Mouse (Mus musculus): ENCODE results near the gene Agmo. TPM values are rescaled to one million over a fixed set of nuclear protein-coding genes. Genes with fewer than 3 reads are reported as not detected.

Gene Agmo
- polyA plus RNA-seq, 1 experiment: not detected

GRCm38 (mm10) chr12:37540994-37541393, 299.6 kb downstream of the Agmo start:
- no peak overlapping the region for H3K4me3 ChIP-seq (ENCODE audit: low read depth, low read length)
- H3K27ac ChIP-seq (ENCODE audit: insufficient read depth, low read length): no peak overlapping the region
- H3K36me3 ChIP-seq (ENCODE audit: control insufficient read depth, insufficient read depth, low read length, poor library complexity, severe bottlenecking): no peaks in the 10 kb centered on the region
- H3K9me3 ChIP-seq (replicated peaks; ENCODE audit: control insufficient read depth, insufficient read depth, low read length, poor library complexity, severe bottlenecking): no peaks in the 10 kb centered on the region
- no peak overlapping the region for H3K9ac ChIP-seq (ENCODE audit: low read depth, poor library complexity, severe bottlenecking)
- H3K4me1 ChIP-seq (ENCODE audit: control insufficient read depth, insufficient read depth, low read length): no peaks in the 10 kb centered on the region
- TF ChIP-seq CTCF (IDR thresholded peaks at IDR 0.05; ENCODE audit: low read depth, low read length): no peak
- no peak for TF ChIP-seq EP300 (IDR thresholded peaks at IDR 0.05; ENCODE audit: insufficient read depth, low read depth, low read length)
- no peak for TF ChIP-seq POLR2A (IDR thresholded peaks at IDR 0.05; ENCODE audit: insufficient read depth, low read length)
- H3K27me3 ChIP-seq (ENCODE audit: control insufficient read depth, insufficient read depth, low read length, poor library complexity, severe bottlenecking): no peaks in the 10 kb centered on the region

- Histone ChIP-seq H3K9me3 (replicated peaks; ENCODE audit: control insufficient read depth, insufficient read depth, low read length, poor library complexity, severe bottlenecking) (no peaks in the 10 kb centered on the region), H3K27me3 (ENCODE audit: control insufficient read depth, insufficient read depth, low read length, poor library complexity, severe bottlenecking) (no peaks in the 10 kb centered on the region), H3K4me1 (ENCODE audit: control insufficient read depth, insufficient read depth, low read length) (no peaks in the 10 kb centered on the region), H3K9ac (ENCODE audit: low read depth, poor library complexity, severe bottlenecking) (no peak overlapping the region), H3K4me3 (ENCODE audit: low read depth, low read length) (no peak overlapping the region), H3K36me3 (ENCODE audit: control insufficient read depth, insufficient read depth, low read length, poor library complexity, severe bottlenecking) (no peaks in the 10 kb centered on the region), H3K27ac (ENCODE audit: insufficient read depth, low read length) (no peak overlapping the region)
- TF ChIP-seq CTCF (IDR thresholded peaks at IDR 0.05; ENCODE audit: low read depth, low read length) (no peak), EP300 (IDR thresholded peaks at IDR 0.05; ENCODE audit: insufficient read depth, low read depth, low read length) (no peak), POLR2A (IDR thresholded peaks at IDR 0.05; ENCODE audit: insufficient read depth, low read length) (no peak)
These were observed 316.8 kb downstream of the Agmo start for GRCm38 (mm10) chr12:37558284-37558683.

DNA sequence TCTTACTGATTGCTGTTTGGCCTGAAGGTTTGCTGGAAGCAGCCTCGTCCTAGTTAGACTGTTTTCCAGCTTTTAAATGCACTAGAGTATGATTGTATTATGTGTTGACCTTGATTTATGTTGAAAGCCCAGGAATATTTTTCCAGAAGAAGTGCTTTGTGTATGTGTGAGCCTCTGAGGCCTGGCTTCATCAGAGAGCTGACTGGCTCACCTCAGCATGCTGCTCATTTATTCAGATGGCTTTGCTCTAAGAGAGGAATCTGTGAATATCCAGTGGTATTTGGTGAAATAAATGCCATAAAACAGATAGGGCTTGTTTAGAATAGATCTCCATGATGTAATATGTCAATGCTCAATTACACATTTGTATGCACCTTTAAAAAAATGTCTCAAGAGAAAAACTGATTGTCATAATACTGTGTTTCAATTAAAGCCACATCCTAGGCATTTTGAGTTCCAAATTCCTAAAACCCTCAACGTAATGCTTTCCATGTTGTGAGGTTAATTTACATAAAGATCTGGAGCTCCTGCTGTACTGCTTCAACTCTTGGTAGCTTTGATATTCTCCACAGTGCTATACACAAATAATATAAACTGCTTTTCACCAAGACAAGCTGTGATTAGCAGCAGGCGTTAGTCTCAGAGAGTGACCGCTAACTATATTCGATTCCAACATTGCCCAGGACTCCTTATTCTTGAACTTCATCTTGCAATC, 324.6 kb downstream of the Agmo start:
- Histone ChIP-seq H3K4me1 (ENCODE audit: control insufficient read depth, insufficient read depth, low read length) (no peaks in the 10 kb centered on the region), H3K36me3 (ENCODE audit: control insufficient read depth, insufficient read depth, low read length, poor library complexity, severe bottlenecking) (no peaks in the 10 kb centered on the region), H3K9me3 (replicated peaks; ENCODE audit: control insufficient read depth, insufficient read depth, low read length, poor library complexity, severe bottlenecking) (no peaks in the 10 kb centered on the region), H3K9ac (ENCODE audit: low read depth, poor library complexity, severe bottlenecking) (no peak overlapping the region), H3K4me3 (ENCODE audit: low read depth, low read length) (no peak overlapping the region), H3K27ac (ENCODE audit: insufficient read depth, low read length) (no peak overlapping the region), H3K27me3 (ENCODE audit: control insufficient read depth, insufficient read depth, low read length, poor library complexity, severe bottlenecking) (no peaks in the 10 kb centered on the region)
- TF ChIP-seq CTCF (IDR thresholded peaks at IDR 0.05; ENCODE audit: low read depth, low read length): no peak
- TF ChIP-seq EP300 (IDR thresholded peaks at IDR 0.05; ENCODE audit: insufficient read depth, low read depth, low read length): no peak
- TF ChIP-seq POLR2A (IDR thresholded peaks at IDR 0.05; ENCODE audit: insufficient read depth, low read length): no peak

DNA sequence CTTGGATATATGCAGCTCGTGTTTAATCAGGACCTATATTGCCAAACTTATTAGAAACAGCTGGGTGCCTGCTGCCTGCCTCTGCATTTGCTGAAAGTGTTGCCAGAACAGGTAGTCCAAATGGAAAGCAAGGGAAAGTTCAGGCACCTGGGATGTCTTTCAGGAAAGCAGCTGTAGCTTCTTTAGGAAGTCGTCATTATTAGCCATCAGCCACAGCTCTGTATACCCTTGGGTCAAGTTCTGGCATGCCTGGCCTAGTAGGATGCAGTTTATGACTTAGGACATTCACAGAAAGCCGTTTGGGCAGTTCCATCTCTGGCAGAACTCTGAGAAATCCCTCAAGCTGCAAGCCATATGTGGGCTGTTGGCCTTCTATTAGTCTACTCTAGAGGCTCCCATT, 330.5 kb downstream of the Agmo start:
- H3K9ac ChIP-seq (ENCODE audit: low read depth, poor library complexity, severe bottlenecking): no peak overlapping the region
- no peak for TF ChIP-seq CTCF (IDR thresholded peaks at IDR 0.05; ENCODE audit: low read depth, low read length)
- H3K9me3 ChIP-seq (replicated peaks; ENCODE audit: control insufficient read depth, insufficient read depth, low read length, poor library complexity, severe bottlenecking): 0 out of 2 replicates have a peak, but pooled peaks cover 2% of the 10 kb centered on the region
- H3K4me3 ChIP-seq (ENCODE audit: low read depth, low read length): no peak overlapping the region
- H3K36me3 ChIP-seq (ENCODE audit: control insufficient read depth, insufficient read depth, low read length, poor library complexity, severe bottlenecking): no peaks in the 10 kb centered on the region
- no peaks in the 10 kb centered on the region for H3K4me1 ChIP-seq (ENCODE audit: control insufficient read depth, insufficient read depth, low read length)
- H3K27me3 ChIP-seq (ENCODE audit: control insufficient read depth, insufficient read depth, low read length, poor library complexity, severe bottlenecking): no peaks in the 10 kb centered on the region
- H3K27ac ChIP-seq (ENCODE audit: insufficient read depth, low read length): no peak overlapping the region

DNA sequence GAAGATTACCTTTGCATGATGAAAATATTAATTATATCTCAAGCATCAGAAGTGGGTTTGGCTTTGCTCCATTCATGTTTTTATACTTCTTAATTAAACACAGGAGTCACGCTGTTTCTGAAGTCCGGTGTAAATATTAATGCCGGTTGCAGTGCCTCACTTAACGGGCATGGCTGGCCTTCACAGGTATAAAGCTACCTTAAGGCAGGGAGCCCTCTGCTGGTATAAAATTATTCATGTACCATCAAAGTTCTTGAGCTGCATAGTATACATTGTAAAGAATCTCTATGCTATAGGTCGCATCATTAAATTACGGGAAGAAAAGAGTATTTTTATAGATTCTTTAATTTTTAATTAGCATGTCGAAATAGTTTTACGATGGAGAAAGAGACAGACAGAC, 341.3 kb downstream of the Agmo start:
- no peaks in the 10 kb centered on the region for H3K27me3 ChIP-seq (ENCODE audit: control insufficient read depth, insufficient read depth, low read length, poor library complexity, severe bottlenecking)
- no peak overlapping the region for H3K4me3 ChIP-seq (ENCODE audit: low read depth, low read length)
- H3K27ac ChIP-seq (ENCODE audit: insufficient read depth, low read length): no peak overlapping the region
- H3K36me3 ChIP-seq (ENCODE audit: control insufficient read depth, insufficient read depth, low read length, poor library complexity, severe bottlenecking): no peaks in the 10 kb centered on the region
- H3K9ac ChIP-seq (ENCODE audit: low read depth, poor library complexity, severe bottlenecking): no peak overlapping the region
- no peaks in the 10 kb centered on the region for H3K9me3 ChIP-seq (replicated peaks; ENCODE audit: control insufficient read depth, insufficient read depth, low read length, poor library complexity, severe bottlenecking)
- TF ChIP-seq EP300 (IDR thresholded peaks at IDR 0.05; ENCODE audit: insufficient read depth, low read depth, low read length) (no peak), POLR2A (IDR thresholded peaks at IDR 0.05; ENCODE audit: insufficient read depth, low read length) (no peak), CTCF (IDR thresholded peaks at IDR 0.05; ENCODE audit: low read depth, low read length) (no peak)
- no peaks in the 10 kb centered on the region for H3K4me1 ChIP-seq (ENCODE audit: control insufficient read depth, insufficient read depth, low read length)

DNA sequence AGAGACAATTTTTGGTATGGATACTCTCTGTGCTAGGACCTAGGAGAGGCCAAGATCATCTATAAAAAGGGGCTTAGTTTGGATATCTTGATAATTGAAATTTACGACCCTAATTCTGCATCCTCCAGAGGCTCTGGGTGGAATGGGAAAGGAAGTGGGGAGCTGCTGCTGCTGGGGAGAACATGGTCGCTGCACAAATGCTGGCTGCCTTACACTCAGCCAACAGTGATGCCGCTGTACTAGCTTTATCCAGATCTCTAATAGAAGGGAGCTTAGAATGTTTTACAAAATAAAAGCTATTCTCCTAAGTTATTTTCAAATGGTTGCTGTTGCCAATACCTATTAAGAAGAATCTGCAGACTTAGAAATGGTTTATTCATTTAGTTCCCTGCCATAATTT, 351.4 kb downstream of the Agmo start:
- Histone ChIP-seq H3K36me3 (ENCODE audit: control insufficient read depth, insufficient read depth, low read length, poor library complexity, severe bottlenecking) (no peaks in the 10 kb centered on the region), H3K4me1 (ENCODE audit: control insufficient read depth, insufficient read depth, low read length) (no peaks in the 10 kb centered on the region), H3K4me3 (ENCODE audit: low read depth, low read length) (no peak overlapping the region), H3K9me3 (replicated peaks; ENCODE audit: control insufficient read depth, insufficient read depth, low read length, poor library complexity, severe bottlenecking) (no peaks in the 10 kb centered on the region), H3K27me3 (ENCODE audit: control insufficient read depth, insufficient read depth, low read length, poor library complexity, severe bottlenecking) (no peaks in the 10 kb centered on the region), H3K9ac (ENCODE audit: low read depth, poor library complexity, severe bottlenecking) (no peak overlapping the region), H3K27ac (ENCODE audit: insufficient read depth, low read length) (no peak overlapping the region)
- TF ChIP-seq POLR2A (IDR thresholded peaks at IDR 0.05; ENCODE audit: insufficient read depth, low read length): no peak
- no peak for TF ChIP-seq CTCF (IDR thresholded peaks at IDR 0.05; ENCODE audit: low read depth, low read length)
- no peak for TF ChIP-seq EP300 (IDR thresholded peaks at IDR 0.05; ENCODE audit: insufficient read depth, low read depth, low read length)

All from ES-Bruce4 (cell line).